Mouse (Mus musculus) activated CD4-positive, CD25-positive, alpha-beta regulatory T cell, adult 4 months (primary cell): ENCODE data around the gene Hdlbp. TPM values are rescaled to one million over a fixed set of nuclear protein-coding genes. Genes with fewer than 3 reads are reported as not detected.
"Not testable (repeated sequence)": the region's sequence is repeated elsewhere in the genome, so short reads cannot be mapped to it uniquely, and the experiment has no call there.

Experiments used
- ATAC-seq: one replicate; pipeline ENCODE4 v1.8.0; 2017
- polyA plus RNA-seq, 2 experiments: library from polyadenylated mRNA; unstranded; fragments of 100-300 nt; shearing (Covaris generic); gene quantifications; one replicate each; pipeline ENCODE4 v1.2.1; 2017

Gene Hdlbp
- 10 to 100 TPM; 44.1 to 58.8 TPM for polyA plus RNA-seq

GRCm38 (mm10) chr1:93478586-93479475, at the start of gene Hdlbp:
TSS of gene Hdlbp (minus strand) at chr1:93478815.
- peak; percentile 75 for ATAC-seq

GRCm38 (mm10) chr1:93522325-93522724, 43.7 kb upstream of the Hdlbp start:
- no peak for ATAC-seq

- ATAC-seq = no peak
Observed at GRCm38 (mm10) chr1:93521491-93521890, 42.9 kb upstream of the Hdlbp start.

- no peak for ATAC-seq
Observed at GRCm38 (mm10) chr1:93513221-93513620, 34.6 kb upstream of the Hdlbp start.

- ATAC-seq = no peak
Observed at GRCm38 (mm10) chr1:93512351-93512690, 33.7 kb upstream of the Hdlbp start.

GRCm38 (mm10) chr1:93511585-93512350, 33.2 kb upstream of the Hdlbp start, which contains the start of gene Farp2:
TSS of gene Farp2 (plus strand) at chr1:93512079.
- ATAC-seq = peak; percentile 98

GRCm38 (mm10) chr1:93508576-93508975, 30.0 kb upstream of the Hdlbp start:
- ATAC-seq = not testable (repeated sequence)

- peak; percentile 24 for ATAC-seq
Observed at GRCm38 (mm10) chr1:93506944-93507676, 28.5 kb upstream of the Hdlbp start.

GRCm38 (mm10) chr1:93495312-93495711, 16.7 kb upstream of the Hdlbp start:
- ATAC-seq = no peak

- ATAC-seq = not testable (repeated sequence)
Observed at GRCm38 (mm10) chr1:93486302-93486701, 7.7 kb upstream of the Hdlbp start.

GRCm38 (mm10) chr1:93479476-93480083, 965 bp upstream of the Hdlbp start:
- ATAC-seq = peak; percentile 3

GRCm38 (mm10) chr1:93477758-93478585, 643 bp downstream of the Hdlbp start:
- ATAC-seq = peak; percentile 77

- ATAC-seq = no peak
Observed at GRCm38 (mm10) chr1:93475694-93476093, 2.9 kb downstream of the Hdlbp start.

GRCm38 (mm10) chr1:93468626-93469025, 10.0 kb downstream of the Hdlbp start:
- no peak for ATAC-seq

- ATAC-seq = no peak
Observed at GRCm38 (mm10) chr1:93465746-93466145, 12.9 kb downstream of the Hdlbp start.

- ATAC-seq = no peak
Observed at GRCm38 (mm10) chr1:93465066-93465465, 13.5 kb downstream of the Hdlbp start.

- ATAC-seq = no peak
Observed at GRCm38 (mm10) chr1:93459101-93459500, 19.5 kb downstream of the Hdlbp start.

- no peak for ATAC-seq
Observed at GRCm38 (mm10) chr1:93458357-93458756, 20.3 kb downstream of the Hdlbp start.

- no peak for ATAC-seq
Observed at GRCm38 (mm10) chr1:93453721-93454255, 24.8 kb downstream of the Hdlbp start.

GRCm38 (mm10) chr1:93450118-93450517, 28.5 kb downstream of the Hdlbp start:
- ATAC-seq = not testable (repeated sequence)

GRCm38 (mm10) chr1:93445822-93446162, 32.8 kb downstream of the Hdlbp start:
- ATAC-seq = peak; percentile 22
